Comparison of ENCODE assay signal across 20 mouse cellular contexts in genomic region chr1:178677630-178678221, GRCm38 (mm10).
DNase-seq lines count a peak whose midpoint lies in the region; ATAC-seq lines count a peak whose summit lies in the region.
"Had no signal": no experiment of that assay in that cellular context is flagged by ENCODE, and none has a peak within 500 bp of the region (broad histone marks: within the 10 kb centered on the region; RNA-seq: fewer than 3 reads in every experiment).

No protein-coding gene starts in this region.

- H3K4me2 ChIP-seq in kidney, embryonic 16.5 days (replicated peaks; ENCODE audit: low read depth, low read length): no peak overlapping the region
- H3K4me2 ChIP-seq: hindbrain, embryonic 12.5 days; midbrain, embryonic 12.5 days had no signal

- H3K36me3 ChIP-seq in heart, embryonic 10.5 days: peaks cover 17% of the 10 kb centered on the region; the same call in 1 of the 2 replicates
- peaks cover 7% of the 10 kb centered on the region; the same call in 1 of the 2 replicates for H3K36me3 ChIP-seq in kidney, embryonic 16.5 days (ENCODE audit: insufficient read depth, low read length)
- H3K36me3 ChIP-seq: hindbrain, embryonic 12.5 days; midbrain, embryonic 12.5 days had no signal

- 59% methylated on average over 4 of the region's 4 CpGs for whole genome bisulfite sequencing in heart, embryonic 10.5 days
- 41% methylated on average over 4 of the region's 4 CpGs for WGBS in kidney, embryonic 16.5 days

- intact Hi-C loops in heart, postnatal 14 days (cut with DNase I): no loop called here

- peak overlapping the region; percentile 44; the same call in 1 of the 2 replicates for H3K27ac ChIP-seq in heart, embryonic 10.5 days
- H3K27ac ChIP-seq in kidney, embryonic 16.5 days (ENCODE audit: low read length): peak overlapping the region; percentile 48; the same call in 1 of the 2 replicates
- H3K27ac ChIP-seq: embryonic facial prominence, embryonic 10.5 days; hindbrain, embryonic 12.5 days; layer of hippocampus, adult 2 months; midbrain, embryonic 12.5 days had no signal

- no peaks in the 10 kb centered on the region for H3K9me3 ChIP-seq in heart, embryonic 10.5 days
- no peaks in the 10 kb centered on the region for H3K9me3 ChIP-seq in kidney, embryonic 16.5 days (ENCODE audit: low read length)
- H3K9me3 ChIP-seq: embryonic facial prominence, embryonic 10.5 days; hindbrain, embryonic 12.5 days; midbrain, embryonic 12.5 days had no signal

- peak; percentile 66 for ATAC-seq in kidney, embryonic 16.5 days (ENCODE audit: low FRiP score, low TSS enrichment)
- ATAC-seq in granulocyte monocyte progenitor cell, adult 5-6 weeks (replicated peaks; ENCODE audit: poor library complexity, severe bottlenecking): peak; percentile 71
- ATAC-seq in megakaryocyte progenitor cell, adult 5-6 weeks (replicated peaks; ENCODE audit: poor library complexity): peak; percentile 64
- ATAC-seq: forebrain, embryonic 16.5 days; lung, postnatal 0 days had no signal

- H3K27me3 ChIP-seq in heart, embryonic 10.5 days (ENCODE audit: insufficient read depth, poor library complexity, severe bottlenecking): no peaks in the 10 kb centered on the region
- H3K27me3 ChIP-seq in kidney, embryonic 16.5 days (ENCODE audit: insufficient read depth, low read length): no peaks in the 10 kb centered on the region
- H3K27me3 ChIP-seq: midbrain, embryonic 12.5 days had no signal

- H3K4me3 ChIP-seq in heart, embryonic 10.5 days: no peak overlapping the region
- no peak overlapping the region for H3K4me3 ChIP-seq in kidney, embryonic 16.5 days (ENCODE audit: low read length)
- H3K4me3 ChIP-seq: embryonic facial prominence, embryonic 10.5 days; hindbrain, embryonic 12.5 days; layer of hippocampus, adult 2 months; midbrain, embryonic 12.5 days had no signal

- H3K4me1 ChIP-seq in heart, embryonic 10.5 days: peaks cover 47% of the 10 kb centered on the region
- H3K4me1 ChIP-seq in kidney, embryonic 16.5 days (ENCODE audit: insufficient read depth, low read length): peaks cover 17% of the 10 kb centered on the region

- no peak for DNase-seq in heart, embryonic 10.5 days (ENCODE audit: low spot score)
- DNase-seq in heart, postnatal 14 days: no peak
- DNase-seq in kidney, adult 11 months: no peak
- no peak for DNase-seq in thymus, postnatal 25 days
- DNase-seq in cerebellum, adult 18-20 months: no peak
- DNase-seq: adrenal gland, postnatal 14 days; cerebellum, adult 9-10 months; gastrocnemius, postnatal 10 days; heart, adult 18-20 months; kidney, postnatal 14 days; thymus, adult 2 months had no signal

- no peak overlapping the region for H3K9ac ChIP-seq in kidney, embryonic 16.5 days (replicated peaks; ENCODE audit: low read length)
- H3K9ac ChIP-seq: hindbrain, embryonic 12.5 days; midbrain, embryonic 12.5 days had no signal
